Mouse (Mus musculus): ENCODE measurements around the gene Tor2a. TPM values are rescaled to one million over a fixed set of nuclear protein-coding genes. Genes with fewer than 3 reads are reported as not detected.
A peak's percentile ranks its signal among the peaks of the same experiment; 100 is the strongest.

Gene Tor2a
- total RNA-seq, 2 experiments from 2014 or later, result 4.7 to 11.3 TPM

DNA sequence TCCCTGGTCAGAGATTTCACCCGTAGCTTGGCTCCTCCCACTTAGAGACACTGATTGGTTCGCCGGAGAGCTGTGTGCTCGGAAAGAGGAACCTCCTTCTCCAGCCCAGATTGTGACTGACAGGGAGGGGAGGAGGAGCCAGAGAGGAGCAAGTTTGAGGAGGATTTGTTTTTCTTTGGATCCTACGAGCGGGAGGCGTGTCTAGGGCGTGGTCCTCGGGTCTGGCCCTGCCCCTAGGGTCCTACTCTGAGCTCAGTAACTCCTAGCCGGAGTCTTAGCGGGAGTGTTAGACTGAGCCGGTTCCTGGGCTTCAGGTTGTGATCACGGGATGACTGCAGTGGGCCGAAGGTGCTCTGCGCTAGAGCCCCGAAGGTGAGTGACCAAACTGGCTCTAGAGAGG lies 29.6 kb upstream of the Tor2a start:
- peak; percentile 40; the same call in 1 of the 2 replicates for ATAC-seq (replicated peaks; ENCODE audit: low FRiP score, poor library complexity, severe bottlenecking)

DNA sequence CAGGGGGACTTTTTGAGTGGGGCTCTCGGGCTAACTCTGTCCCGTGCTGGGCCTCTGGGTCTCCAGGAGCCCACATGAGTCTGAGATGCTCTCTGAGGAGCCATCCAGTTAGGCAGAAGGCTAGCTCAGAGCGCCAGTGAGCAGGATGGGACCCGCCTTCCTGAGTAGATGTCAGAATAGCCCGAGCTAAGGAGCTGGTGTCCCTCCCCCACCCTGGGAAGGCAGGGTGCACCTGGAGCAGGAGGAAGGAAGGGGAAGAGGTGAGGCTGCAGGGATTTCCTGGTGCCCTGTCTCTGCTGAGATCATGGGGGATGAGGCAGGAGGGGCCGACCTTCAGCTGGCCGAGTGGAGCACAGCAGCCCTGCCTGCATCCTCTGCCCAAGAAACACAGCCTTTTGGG lies 28.6 kb upstream of the Tor2a start:
- no peak for ATAC-seq (replicated peaks; ENCODE audit: low FRiP score, poor library complexity, severe bottlenecking)

DNA sequence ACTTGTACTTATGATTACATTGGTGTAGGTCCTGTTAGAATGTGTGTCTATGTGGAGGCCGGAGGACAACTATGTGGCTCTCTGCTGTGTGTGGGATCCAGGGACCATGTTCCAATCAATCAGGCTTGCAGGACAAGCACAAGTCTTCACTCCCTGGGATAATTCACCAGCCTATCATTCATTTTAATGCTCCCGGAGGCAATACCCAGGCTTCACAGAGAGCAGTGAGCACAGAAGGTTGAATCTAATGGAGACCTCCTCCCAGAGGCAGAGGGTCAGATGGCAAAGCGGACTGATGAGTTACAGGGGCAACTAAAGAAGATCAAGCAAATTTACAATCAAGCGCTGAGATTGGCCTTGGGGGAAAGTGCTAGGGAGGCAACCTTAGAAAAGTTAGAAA lies 27.5 kb upstream of the Tor2a start:
- no peak for ATAC-seq (replicated peaks; ENCODE audit: low FRiP score, poor library complexity, severe bottlenecking)

DNA sequence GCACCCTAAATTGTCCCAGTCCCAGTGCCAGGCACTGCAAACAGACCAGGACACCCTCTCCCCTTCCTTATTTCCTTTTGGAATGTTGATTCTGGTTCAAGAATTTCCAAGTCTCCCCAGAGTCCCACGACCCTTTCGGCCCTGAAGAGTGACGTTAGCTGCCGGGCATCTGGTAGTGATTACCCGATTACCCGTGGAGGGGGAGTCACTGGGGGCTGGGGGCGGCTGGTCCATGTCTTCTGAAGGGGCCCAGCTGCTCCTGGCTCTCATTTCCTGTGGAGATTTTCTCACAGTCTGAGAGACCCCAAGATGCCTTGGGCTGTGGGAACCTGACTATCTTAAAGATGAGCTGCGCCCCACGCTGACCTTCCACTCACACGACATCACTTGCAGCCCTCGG lies 26.2 kb upstream of the Tor2a start:
- no peak for ATAC-seq (replicated peaks; ENCODE audit: low FRiP score, poor library complexity, severe bottlenecking)

DNA sequence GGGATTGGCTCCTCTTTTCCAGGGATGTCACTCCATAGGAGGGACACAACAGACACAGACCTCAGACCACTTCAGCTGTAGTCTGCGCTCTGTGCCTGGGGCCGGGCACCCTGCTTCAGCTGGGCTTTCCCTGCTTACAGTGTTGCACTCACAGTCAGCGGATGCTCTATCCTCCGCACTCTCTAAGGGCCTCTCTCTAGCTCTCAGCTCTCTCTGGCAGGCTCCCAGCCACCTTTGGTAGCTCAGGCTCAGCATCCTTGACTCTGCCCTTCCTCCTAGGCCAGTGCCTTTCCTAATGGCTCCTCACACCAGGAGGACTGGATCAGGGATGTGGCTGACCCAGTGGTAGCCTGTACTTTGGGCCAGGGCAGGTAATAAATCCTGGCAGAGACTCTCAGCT lies 25.1 kb upstream of the Tor2a start:
- no peak for ATAC-seq (replicated peaks; ENCODE audit: low FRiP score, poor library complexity, severe bottlenecking)

DNA sequence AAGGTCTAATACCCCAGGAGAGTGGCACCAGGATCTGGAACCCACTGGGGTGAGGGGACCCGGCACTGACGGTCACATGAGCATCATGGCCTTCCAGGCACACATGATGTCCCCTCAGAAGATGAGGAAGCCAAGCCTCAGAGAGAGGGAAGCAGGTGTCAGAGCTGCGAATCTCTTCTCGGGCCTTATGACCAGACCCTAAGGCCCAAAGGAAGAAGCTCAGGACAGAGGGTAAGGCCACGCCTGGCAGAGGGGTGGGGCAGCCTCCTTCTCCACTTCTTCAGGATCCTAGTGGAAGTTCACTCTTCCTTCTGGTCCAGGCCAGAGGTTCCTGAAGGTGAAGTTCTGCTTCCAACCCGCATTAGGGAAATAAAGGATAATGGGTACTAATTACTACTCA lies 24.3 kb upstream of the Tor2a start:
- ATAC-seq (replicated peaks; ENCODE audit: low FRiP score, poor library complexity, severe bottlenecking), result no peak

DNA sequence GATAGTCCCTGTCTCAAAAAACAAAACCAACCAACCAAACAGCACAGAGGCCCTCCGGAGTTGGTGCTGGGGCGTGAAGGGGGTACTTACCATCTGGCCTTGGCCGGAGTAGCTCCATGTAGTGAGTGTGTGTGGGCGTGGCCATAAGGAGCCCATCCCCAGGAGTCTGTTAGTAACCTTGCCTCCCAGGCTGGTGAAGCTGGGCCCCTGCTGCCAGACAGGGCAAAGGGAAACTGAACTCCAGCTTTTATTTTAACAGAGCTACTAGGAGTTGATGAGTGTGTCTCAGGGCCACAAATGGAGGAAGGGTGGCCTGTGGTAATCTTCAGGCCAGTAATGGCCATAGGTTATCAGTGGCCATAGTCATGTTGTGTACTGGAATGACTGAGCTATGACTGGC lies 22.6 kb upstream of the Tor2a start:
- ATAC-seq (replicated peaks; ENCODE audit: low FRiP score, poor library complexity, severe bottlenecking), result no peak

DNA sequence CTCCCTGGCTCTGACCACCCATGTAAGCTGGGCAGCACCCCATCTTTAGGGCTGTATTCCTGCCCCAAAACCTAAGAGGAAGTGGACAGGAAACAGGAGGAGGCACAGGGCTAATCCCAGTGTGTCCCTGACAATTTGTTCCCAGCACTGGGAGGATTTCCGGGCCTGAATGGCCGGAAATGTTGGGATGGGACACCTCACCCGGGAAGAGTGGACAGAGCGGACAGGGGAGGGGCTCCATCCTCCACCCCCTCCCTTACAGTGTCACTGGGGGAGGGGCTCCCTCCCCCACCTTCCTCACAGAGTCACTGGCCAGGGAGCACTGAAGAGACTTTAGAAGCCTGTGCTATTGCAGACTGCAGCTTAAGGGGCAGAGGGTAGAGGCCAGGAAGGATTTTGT lies 22.1 kb upstream of the Tor2a start:
- ATAC-seq (replicated peaks; ENCODE audit: low FRiP score, poor library complexity, severe bottlenecking), result no peak; the same call in 1 of the 2 replicates

DNA sequence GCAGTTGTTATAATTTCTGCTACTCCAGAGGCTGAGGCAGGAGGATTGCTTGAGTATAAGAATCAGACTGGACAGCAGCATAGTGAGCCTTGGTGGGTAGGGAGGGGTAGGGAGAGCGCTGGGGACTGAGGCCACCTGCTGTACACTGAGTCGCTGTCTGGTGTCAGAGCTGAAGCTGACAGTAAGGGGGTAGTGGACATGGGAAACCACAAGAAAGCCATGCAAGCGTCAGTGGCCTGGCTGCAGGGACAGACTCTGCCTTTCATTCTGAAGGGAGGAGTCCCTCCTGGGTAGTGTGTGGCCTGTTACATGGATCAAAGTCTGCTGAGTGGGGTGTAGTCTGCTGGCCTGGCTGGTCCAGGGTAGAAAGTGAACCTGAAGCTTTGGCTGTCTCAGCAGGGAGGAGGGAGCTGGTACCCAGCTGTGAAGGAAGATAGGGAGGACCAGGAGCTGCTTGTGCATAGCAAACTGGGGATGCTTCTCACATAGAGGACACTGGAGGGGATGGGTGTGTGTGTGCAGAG lies 20.7 kb upstream of the Tor2a start:
- no peak for ATAC-seq (replicated peaks; ENCODE audit: low FRiP score, poor library complexity, severe bottlenecking)

DNA sequence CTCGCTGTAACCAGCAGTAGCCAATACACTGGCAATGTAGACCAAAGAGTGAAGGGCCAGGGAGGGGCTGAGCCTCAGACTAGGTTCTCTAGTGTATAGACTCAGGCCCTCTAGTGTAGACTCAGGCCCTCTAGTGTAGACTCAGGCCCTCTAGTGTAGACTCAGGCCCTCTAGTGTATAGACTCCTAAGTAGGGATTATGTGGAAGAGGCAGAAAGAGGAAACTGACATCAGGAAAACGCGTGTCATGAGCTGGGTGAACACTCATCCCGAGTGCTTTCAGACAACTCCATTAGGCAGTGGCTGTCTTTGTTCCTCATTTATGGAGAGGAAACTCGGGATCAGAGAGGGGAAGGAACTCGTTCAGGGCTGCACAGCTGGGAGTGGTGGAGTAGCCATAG lies 20.0 kb upstream of the Tor2a start:
- ATAC-seq (replicated peaks; ENCODE audit: low FRiP score, poor library complexity, severe bottlenecking), result no peak

DNA sequence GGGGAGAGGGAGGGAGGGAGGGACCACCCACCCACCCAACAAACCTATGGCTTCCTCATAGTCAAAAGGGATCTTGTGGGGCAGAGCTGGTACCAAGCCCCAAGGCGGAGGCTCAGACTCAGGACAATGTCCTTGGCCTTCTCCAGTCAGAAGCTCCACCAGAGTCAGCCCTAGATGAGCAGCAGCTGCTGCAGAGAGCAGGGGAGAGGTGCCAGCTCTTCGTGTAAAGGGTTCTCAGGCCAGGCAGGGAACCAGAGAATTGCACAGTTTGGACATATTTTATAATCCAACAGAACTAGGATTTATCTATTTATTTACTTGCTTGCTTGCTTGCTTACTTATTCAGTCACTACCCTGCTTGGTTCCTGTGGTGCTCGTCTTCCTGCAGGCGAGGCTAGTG lies 17.7 kb upstream of the Tor2a start:
- no peak for ATAC-seq (replicated peaks; ENCODE audit: low FRiP score, poor library complexity, severe bottlenecking)

DNA sequence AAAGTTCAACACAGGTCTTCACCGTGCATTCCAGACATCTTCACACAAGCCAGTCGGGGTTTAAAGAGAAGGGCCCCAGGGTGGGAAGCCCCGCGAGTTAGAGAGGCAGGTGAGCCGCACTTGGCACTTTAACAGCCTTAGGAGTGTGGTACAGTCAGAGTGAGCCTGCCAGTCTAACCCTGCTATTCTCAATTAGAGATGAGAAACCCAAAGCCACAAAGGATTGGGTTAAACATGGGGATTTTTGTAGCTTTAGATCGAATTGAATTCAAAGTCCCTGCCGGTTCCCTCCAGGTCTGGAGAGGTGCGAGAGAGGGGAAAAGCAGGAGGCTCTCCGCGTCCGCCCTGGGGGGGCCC lies 16.1 kb upstream of the Tor2a start, which contains the start of gene 6330409D20Rik:
6330409D20Rik (minus strand) TSS at position 101 of the 357 bp plus-strand sequence.
- no peak for ATAC-seq (replicated peaks; ENCODE audit: low FRiP score, poor library complexity, severe bottlenecking)

DNA sequence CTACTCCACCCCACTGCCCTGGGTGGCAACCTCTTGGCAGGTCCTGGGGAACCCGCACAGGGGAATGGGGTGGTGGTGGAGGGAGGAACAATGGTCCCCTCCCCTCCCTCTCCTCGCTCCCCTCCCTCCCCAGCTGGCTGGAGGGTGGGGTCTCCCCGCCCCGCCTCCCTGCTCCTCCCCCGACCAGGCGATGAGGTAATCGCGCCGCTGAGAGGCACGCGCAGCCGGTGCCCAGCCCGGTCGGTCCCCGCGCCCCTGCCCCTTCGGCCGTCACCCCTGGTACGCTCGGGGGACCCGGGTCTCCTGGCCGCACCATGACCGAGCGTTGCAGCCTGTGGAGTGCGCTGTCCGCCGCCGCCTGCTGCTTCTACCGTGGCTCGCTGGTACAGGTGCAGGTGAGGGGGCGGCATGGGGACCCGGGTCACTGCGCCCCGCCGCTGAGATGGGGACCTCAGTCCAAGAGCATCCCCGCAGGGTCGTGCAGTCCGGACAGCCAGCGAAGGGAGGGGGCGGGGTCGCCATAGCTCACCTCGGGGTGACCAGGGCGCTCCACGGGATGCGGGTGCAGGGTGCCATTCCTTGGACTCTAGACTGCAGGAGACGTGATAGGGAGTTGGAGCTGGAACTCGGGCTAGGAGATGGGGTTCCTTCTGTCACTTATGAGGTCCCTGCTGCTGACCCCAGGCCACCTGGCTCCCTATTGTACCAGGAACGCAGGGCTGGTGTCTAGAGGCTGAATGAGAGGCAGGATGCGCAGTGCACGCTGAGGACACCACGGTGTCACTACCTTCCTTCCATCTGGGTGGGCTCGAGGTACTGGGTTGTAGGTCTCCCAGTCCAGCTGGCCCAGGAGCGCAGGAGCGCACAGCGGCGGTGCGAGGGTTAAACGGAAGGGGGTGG lies 15.5 kb upstream of the Tor2a start:
- ATAC-seq (replicated peaks; ENCODE audit: low FRiP score, poor library complexity, severe bottlenecking), result no peak

DNA sequence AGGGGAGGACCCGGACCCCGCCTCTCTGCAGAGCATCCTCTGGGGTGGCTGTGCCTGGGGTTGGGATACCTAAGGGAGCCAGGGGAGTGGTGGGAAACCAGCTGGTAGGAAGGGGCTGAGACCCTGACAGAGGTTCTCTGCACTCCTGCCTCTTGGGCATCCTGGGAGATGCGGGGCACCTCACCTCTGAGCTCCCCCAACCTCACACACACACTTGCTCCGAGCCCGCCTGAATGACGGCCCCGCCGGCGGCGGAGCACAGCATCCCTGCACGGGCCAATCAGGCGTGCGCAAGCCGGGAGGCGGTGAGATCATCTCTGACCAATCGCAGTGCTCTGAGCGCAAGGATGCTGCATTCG lies 14.9 kb upstream of the Tor2a start:
- no peak for ATAC-seq (replicated peaks; ENCODE audit: low FRiP score, poor library complexity, severe bottlenecking)

DNA sequence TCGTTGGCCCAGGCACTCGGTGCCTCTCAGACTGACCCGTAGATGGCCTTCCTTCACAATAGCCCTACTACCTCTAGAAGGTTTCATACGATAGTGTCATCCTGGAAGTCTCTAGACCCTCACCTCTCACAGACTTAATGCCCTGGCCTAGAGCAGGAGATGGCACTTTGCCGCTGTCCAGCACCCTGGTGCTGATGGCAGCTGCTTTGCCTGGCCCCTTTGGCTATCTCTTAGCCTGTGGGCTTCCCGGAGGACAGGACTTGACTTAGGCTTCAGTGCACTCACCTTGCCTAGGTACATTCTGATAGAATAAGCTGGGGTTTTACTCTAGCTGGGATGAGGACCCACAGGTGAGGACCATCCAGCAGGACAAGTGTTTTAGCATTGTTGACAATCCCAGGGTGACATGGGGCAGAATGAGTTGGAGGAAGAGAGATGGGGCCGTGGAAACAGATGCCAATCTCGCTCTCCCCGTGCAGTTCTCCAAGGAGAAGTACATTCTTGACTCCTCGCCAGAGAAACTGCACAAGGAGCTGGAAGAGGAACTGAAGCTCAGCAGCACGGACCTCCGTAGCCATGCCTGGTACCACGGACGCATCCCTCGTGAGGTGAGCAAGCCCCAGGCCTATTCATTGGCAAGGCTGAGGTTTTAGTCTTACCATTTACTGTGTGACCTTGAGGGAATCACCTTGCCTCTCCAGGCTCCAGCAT lies 12.6 kb upstream of the Tor2a start:
- no peak for ATAC-seq (replicated peaks; ENCODE audit: low FRiP score, poor library complexity, severe bottlenecking)

DNA sequence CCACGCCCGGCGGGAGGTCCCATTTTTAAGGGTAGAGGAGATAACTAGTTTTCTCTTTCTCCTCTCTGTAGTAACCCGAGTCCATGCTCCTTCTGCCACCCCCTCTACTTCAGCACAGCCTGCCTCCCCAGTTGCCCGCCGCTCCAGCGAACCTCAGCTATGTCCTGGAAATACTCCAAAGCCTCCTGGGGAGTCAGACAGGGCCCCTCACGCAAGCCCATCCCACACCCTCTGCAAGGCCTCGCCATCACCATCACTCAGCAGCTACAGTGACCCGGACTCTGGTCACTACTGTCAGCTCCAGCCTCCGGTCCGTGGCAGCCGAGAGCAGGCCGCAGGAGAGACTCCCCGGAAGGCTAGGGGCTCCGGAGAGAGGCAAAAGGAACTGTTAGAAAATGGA lies 8.0 kb upstream of the Tor2a start:
- ATAC-seq (replicated peaks; ENCODE audit: low FRiP score, poor library complexity, severe bottlenecking), result no peak

DNA sequence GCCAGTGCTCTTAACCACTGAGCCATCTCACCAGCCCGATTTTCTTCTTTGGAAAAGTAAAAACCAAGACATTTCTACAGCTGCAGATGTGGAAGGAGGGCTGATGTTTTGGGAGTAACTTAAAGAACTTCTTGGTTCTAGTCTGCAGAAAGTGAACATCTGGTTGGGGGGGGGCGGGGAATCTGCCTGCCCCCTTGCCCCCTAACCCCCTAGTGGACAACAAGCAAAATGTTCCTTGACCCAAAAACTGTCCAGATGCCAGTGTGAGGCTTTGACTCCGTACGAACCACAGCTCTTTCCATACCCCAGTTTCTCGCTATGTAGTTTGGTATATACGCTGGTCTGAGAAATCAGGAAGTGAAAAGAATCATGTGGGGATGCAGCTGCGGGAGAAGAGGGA lies 6.8 kb upstream of the Tor2a start:
- ATAC-seq (replicated peaks; ENCODE audit: low FRiP score, poor library complexity, severe bottlenecking), result no peak

DNA sequence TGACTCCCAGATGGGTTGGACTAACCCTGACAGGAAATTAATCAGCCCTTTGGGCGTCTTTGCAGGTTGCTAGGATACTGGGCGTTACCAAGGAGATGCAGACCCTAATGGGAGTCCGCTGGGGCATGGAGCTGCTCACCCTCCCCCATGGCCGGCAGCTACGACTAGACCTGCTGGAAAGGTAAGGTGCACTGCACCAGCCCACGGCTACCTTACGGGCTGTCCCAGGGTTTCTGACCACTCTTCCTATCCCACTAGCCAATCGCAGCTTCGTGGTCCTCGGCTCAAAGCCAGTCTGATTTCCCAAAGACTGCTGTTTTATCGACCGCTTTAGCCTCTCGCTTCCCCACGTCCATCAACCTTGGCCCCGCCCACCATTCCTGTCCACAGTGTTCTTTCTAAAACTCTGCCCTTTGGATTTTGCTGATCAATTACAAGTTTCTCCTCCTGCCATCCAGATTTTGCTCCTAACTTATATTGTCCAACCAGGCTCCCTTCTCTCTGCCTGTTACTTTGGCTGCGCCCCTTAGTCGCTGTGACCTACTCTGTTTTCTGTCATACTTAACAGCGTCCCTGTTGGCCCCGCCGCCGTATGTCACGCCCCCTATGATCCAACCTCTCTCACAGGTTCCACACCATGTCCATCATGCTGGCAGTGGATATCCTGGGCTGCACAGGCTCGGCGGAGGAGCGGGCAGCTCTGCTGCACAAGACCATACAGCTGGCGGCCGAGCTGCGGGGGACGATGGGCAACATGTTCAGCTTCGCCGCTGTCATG lies 6.0 kb upstream of the Tor2a start:
- no peak for ATAC-seq (replicated peaks; ENCODE audit: low FRiP score, poor library complexity, severe bottlenecking)

DNA sequence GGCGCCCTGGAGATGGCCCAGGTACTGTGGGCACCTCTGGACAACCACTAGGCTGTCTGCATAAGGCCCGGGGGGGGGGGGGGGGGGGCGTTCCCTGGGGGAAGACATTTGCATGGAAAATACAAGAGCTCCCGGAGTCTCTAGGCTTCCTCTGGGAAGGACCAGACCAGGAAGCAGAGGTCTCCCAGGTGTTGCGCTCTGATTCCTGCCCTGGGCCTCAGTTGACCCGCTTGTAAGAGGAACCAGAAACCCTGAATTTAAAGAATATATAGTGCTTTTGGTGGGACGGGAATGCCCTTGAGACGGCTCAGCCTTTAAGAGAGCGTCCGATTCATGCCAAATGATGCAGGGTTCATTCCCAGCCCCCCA lies 5.4 kb upstream of the Tor2a start:
- no peak for ATAC-seq (replicated peaks; ENCODE audit: low FRiP score, poor library complexity, severe bottlenecking)

DNA sequence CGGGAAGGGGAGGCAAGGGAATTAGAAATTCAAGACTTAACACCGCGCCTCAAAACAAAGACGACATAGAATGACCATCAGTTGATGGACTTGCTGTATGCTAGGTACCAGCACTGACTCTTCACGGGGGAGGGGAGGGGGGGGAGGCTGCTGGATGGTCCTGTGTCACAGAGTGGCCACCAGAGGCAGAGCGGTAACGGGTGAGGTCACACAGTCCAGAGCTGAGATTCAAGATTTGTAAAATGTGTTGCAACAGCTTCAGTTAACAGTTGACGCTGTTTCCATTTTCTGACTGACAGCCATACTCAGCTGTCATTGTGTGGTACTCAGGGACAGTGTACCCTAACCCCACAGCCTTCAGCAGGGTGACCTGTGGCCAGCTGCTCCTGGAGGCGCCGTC lies 4.9 kb upstream of the Tor2a start:
- no peak for ATAC-seq (replicated peaks; ENCODE audit: low FRiP score, poor library complexity, severe bottlenecking)

DNA sequence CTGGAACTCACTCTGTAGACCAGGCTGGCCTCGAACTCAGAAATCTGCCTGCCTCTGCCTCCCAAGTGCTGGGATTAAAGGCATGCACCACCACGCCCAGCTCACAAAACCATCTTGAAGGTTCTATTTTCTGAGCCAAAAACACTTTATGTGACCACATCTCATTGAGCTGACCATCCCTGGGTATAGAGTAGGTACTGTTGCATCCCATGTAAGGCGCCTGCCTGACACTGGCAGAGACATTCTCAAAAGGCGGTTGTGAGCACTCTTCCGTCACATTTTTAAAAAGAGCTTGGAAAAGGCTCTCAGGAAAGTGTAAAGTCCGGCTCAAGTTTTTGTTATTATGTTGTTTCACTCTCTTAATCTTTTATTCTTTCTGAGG lies 369 bp upstream of the Tor2a start:
- ATAC-seq (replicated peaks; ENCODE audit: low FRiP score, poor library complexity, severe bottlenecking), result peak; percentile 12
